Mouse (Mus musculus) spleen, postnatal 36 days (tissue): ENCODE results near the gene Nedd4.

Experiments
- DNase-seq, 2 experiments: peaks; one replicate each; pipeline ENCODE4 v3.0.0; 2022; ENCODE audit warnings: low spot score in 2 of 2, mixed read lengths in 1 of 2

The Nedd4 gene

DNA sequence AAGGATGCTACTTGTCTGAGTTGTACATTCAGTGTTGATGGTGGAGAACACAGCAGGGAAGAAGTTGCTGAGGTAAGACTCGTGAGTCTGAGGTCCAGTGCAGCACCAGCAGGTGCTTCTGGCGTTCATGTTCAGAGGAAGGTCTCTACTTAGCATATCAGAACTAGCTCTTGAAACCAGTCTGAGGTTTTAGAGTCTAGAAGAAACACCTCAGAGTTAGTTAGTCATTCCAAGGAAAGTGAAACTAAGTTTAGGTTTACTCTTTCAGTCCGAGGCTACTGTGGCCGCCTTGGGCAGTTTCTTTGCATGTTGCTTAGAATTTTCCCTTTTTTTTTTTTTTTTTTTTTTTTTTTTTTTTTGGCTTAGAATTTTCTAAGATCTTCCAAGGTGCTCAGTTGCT is 16.6 kb downstream of the Nedd4 start:
- no peak for DNase-seq

DNA sequence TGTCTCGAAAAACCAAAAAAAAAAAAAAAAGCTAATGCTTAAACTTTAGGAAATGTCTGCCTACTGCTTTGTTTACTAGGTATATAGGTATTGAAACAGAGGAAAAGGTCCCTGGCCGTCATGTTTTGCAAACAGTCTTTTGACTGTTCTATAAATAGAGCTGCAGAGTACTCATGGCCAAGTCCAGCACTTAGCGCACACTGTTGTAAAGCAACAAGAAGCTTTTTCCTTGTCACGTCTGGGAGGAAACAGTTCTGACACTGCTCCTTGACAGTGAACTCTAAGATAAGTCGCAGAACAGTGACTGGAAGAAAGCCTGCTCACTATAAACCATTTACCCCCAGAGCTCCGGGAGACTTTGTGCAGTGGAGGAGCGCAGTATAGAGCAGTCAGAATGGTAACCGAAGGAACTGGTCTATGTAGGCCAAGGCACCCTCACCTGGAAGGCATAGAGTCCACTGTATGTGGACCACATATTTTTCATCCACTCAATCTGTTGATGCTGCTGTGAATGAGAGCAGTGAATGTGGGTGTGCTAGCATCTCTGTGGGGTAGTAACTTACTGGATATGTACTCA is 19.6 kb downstream of the Nedd4 start:
- DNase-seq = no peak

DNA sequence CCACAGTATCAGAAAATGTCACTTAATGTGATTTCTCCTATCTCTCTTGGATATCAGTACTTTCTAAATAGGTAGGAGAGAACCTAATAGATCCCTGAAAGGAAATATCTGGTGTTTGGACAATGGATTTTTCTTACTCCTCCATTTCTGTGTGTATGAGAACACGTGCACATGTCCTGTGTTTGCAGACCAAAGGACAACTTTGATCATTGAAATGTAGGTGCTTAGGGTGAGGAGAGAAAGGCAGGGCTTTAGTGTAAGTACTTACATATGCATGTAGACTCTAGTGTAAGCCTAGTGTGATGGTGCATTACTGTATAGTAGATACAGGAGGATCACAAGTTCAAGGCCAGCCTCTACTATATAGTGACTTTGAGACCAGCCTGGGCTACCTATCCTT is 21.1 kb downstream of the Nedd4 start:
- no peak for DNase-seq

DNA sequence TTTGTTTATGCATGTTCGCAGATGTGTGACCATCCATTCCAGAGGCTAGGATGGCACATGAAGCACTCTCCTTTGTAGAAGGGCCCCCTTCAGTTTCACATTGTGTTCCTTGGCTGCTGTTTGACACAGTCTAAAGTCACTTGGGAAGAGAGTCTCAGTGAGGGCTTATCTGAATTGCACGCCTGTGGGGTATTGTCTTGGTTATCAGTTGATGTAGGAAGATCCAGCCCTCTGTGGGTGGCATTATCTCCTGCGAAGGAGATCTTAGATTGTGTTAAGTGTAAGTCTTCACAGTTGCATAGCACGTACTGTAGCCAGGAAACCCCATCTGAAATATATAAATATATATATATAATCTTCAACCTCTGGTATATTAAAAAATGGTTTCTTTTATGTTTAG is 23.1 kb downstream of the Nedd4 start:
- no peak for DNase-seq

DNA sequence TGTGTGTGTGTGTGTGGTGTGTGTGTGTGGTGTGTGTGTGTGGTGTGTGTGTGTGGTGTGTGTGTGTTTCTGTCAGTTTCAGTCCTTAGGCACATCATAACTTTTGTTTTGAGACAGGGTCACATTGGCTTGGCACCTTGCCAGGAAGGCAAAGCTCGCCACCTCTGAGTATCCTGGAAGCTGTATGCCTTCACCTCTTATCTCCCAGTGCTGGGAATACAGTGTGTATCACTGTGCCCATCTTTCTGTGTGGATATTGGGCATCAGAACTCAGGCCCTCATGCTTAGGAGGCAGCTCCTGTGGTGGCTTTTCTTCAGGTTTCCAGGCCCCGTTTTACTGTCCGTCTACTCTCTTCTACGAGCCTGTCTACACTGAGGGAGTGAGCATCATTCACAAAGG is 24.4 kb downstream of the Nedd4 start:
- no peak for DNase-seq

DNA sequence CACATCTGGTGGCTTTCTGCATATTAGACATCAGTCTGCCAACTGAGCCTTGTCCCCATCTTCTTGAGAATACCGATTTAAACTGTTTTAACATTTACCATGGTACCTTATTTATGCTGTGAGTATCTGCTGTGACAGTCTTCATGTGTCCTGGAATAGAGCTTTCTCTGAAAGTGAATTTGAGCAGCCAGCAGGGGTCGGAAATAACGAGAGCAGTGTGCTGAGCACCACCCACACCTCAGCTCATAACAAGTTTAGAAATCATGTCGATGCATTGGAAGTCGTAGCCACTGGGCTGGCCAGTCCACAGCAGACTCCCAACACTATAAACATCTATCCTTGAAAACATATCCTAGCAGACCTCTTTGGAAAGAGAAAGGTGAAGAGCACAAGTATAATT is 27.4 kb downstream of the Nedd4 start:
- no peak for DNase-seq

DNA sequence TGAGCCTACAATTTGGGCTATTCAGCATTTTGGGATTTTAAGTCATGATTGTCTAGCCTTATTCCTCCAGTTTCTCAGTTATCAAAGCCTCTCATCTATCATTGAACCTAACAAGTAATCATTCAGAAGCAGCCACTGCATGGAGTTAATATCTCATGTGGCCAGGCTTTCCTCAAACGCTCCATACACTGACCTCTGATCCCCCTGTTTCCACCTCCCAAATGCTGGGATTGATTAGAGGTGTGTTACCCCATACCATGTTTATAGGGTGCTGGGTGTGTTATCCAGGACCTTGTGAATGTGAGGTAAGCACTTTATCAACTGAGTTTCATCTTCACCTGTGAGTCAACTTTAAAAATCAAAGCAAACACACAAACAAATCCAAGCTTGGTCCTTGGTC is 28.7 kb downstream of the Nedd4 start:
- DNase-seq = no peak

DNA sequence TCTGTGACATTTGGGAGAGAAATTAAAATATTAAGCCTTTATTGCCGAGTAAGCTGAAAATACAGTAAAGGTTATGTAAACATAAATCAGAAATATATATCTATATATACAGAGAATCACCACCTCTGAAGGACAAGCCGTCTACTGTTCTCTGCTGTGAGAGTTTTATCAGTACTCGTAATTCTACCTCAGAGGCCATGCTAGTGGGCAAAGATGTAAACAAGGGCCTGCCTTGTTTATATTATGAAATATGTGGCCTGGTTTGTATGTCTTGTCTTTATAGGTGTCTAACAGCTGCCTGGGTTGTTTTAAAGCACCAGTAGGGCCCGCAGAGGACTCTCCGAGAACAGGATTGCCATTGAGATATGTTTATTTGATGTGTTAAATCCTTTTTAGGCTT is 29.8 kb downstream of the Nedd4 start:
- DNase-seq = no peak

DNA sequence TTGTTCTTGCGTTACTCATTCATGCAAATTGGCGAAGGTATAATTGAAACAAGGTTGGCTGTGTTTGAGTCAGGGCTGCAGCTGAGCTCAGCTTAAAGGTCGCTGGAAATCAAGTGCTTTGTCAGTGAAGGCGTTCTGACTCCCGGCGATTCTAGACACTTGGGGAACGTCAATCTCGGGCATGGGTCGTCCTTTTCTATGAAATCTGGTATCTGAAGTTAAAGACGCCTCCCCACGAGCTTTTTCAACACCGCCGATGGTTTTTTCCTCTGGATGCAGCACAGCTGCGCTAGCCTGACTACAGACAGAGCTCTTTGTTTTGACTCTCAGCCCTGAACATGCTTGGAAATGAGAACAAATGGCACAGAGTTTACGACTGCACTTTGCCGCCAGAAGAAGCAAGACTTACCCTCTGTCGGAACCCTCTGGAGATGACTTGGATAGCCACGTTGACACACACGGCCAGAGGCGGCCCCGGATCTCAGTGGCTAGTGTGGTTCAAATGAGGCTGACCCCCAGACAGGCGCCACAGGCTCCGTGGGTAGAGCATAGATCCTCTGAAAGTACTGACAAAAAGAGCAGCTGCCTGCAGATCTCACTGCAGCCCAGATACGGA is 31.0 kb downstream of the Nedd4 start:
- no peak for DNase-seq

DNA sequence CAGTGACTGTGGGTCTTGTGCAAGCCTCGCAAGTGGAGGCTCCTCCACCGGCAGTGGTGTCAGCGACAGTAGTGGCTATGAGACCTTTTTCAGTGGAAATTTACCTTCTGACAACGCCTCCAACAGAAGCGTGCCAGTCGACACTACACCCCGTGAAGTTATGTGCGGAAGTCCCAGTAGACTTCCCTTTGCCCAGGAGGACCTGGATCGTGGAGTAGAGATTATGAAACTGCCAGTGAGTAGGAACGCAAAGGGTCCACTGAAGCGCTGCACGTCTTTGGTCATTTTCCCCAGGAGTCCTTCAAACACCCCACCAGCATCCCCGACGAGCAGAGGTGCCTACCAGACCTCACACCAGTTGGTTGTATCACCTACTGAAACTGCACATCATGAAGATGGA is 31.7 kb downstream of the Nedd4 start:
- DNase-seq = no peak

DNA sequence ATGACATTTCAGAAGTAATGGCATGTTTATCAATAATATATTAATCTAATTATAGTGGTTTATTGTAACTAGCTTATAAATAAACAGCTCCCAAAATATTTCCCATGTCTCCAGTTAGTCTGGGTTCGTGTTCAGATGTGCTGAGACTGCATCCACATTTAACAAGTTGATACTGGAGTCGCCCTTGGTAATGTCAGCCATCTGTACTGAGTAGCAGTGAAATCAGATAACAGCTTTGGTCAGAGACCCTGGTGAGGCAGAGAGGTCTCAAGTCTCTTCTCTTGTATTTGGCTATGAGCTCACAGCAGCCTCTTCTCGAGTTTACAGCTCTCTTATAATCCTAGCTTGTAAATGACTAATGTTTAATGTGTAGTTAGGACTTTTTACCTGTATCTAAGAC is 34.4 kb downstream of the Nedd4 start:
- DNase-seq = no peak

DNA sequence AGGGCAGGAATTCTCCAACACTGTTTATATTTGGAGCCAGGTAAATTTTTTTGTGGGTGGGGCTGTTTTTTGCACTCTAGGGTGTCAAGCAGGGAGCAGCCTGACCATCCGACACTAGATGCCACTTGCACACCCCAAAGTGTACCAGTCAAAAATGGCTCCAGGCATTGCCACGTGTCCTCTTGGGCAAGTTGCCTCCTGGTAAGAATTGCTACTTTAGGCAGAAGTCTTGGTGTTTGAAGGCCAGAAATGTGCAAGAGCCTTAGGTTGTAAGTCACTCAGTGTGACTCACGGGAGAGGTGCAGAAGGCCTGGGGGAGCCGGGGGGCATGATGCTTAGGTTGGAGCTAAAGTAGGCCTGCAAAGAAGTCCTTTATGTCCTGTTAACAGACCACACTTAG is 35.6 kb downstream of the Nedd4 start:
- DNase-seq = no peak

DNA sequence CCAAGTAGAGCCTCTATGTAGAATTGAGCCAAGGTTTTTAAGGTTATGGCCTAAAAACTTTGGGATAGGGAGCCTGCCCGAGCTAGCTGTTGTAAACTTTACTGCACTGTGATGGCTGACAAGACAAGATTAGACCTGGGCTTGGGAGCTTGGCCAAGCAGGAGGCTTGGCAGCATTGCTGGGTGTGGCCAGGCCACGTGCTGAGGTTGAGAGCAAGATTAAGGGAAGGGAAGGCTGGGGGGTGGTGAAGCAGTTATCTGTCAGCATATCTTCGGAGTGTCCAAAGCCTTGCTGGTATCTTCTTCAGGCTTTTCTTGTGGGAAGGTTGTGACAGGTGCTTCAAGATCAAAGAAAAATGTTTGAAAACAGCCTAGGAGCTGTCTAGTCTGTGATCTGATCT is 37.6 kb downstream of the Nedd4 start:
- DNase-seq = peak; percentile 40 to 59

DNA sequence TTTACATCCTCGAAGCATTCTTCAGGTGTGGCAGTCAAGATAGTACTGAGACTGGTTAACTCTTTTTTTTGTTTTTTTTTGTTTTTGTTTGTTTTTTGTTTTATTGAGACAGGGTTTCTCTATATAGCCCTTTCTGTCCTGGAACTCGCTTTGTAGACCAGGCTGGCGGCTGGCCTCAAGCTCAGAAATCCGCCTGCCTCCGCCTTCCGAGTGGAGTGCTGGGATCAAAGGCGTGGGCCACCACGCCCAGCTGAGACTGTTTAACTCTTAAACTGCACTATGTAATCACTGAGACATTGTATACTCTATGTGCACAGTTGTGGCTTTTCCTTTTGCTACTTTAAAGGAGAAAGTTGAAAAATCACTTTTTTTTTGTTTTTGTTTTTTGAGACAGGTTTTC is 39.3 kb downstream of the Nedd4 start:
- DNase-seq = no peak

DNA sequence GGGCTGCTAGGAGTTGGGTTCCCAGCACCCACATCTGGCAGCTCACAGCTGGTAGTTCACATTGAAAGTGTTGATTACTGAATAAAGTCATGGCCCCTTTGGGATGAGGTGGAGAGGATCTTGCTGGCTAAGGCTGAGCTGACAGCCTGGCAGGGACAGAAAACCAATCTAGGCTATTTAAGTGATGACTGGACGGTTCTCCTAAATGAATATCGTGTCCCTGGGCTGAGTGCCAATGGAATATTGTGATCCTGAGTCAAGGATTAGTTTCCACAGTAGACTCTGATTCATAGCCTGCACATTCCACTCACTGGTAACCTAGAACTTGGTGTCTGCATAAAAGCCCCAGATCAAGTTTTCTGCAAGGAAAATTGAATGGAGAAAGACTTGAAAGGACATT is 39.9 kb downstream of the Nedd4 start:
- no peak for DNase-seq

DNA sequence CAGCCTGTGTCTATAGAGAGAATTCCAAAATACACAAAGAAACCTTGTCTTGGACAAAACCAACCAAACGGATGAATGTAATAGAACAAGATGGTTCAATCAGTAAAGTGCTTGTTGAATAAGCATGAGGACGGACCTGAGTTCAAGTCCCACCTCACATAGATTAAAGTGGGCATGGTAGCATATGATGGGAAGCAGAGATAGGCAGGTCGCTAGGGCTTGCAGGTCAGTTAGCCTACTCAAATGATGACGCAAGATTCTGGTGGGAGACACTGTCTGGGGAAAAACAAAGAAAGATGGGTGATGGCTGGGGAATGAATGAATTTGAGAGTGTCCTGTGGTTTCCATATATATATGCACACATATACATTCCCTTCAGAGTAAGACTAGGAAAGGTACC is 41.0 kb downstream of the Nedd4 start:
- no peak for DNase-seq

DNA sequence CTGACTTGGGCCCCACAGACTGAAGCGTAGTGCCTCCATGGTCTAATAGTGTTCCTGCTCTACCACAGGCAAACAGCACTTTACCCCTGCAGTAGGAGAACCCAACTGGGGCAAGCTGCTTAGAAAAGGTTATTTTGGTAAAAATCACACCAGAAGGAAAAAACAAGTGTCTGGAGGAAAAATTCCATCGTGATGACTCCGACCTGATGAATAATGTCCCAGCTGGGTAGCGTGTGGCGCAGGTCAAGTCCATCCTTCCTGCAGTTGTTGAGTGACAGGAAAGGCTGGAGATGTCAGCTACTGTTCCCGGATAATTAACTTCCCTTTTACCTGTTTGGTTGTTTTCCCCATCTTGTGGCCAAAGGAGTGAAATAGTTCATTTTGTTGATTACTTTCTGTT is 41.6 kb downstream of the Nedd4 start:
- DNase-seq = no peak

DNA sequence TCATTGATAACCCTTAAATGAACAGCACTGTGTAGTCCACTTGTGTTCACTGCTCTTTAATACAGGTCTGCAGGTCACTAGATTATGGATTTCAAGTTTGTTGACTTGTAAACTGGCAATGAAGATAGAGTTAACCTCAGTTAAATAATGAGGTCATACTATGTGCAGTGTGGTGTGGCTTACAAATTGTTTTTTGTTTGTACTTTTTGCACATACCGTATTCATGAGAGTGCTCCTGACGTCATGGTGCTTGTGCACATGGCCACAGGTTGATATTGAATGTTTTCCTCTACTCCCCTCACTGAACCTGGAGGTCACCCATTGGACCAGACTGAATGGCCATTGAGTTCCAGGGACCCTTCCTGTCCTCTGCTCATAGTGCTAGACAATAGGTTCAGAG is 43.1 kb downstream of the Nedd4 start:
- no peak for DNase-seq

DNA sequence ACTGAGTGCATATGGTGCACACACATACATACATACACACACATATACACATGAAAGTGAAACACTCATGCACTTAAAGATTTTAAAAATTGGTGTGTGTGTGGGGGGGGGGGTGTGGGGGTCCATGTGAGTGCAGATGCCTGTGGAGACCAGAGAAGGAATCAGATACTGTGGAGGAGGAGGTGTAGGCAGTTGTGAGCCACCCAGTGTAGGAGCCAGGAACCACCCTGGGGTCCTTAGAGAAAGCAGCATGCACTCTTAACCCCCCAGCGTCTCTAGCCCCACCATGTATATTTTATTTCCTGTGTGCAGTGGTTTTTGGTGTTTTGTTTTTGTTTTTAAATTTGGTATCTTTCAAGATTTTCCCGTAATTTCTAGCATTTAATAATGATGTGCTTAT is 45.9 kb downstream of the Nedd4 start:
- no peak for DNase-seq

DNA sequence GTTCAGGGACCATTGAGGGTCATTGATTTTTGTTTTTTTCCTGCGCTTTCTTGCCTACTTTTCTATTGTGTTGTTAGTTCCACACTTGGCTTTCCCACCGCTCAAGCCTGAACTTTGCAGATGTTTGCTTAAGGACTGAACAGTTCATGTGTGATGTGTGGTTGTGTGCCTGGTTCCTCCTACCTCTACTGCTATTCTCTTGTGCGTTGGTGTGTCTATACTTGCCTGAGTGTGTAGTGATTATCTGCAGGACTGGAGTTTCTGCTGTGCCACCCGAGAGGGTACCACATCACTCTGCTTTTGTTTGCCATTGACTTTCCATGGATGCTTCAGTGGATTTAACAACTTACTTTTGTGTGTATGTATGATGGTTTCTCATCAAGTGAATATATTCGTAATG is 46.5 kb downstream of the Nedd4 start:
- DNase-seq = no peak

DNA sequence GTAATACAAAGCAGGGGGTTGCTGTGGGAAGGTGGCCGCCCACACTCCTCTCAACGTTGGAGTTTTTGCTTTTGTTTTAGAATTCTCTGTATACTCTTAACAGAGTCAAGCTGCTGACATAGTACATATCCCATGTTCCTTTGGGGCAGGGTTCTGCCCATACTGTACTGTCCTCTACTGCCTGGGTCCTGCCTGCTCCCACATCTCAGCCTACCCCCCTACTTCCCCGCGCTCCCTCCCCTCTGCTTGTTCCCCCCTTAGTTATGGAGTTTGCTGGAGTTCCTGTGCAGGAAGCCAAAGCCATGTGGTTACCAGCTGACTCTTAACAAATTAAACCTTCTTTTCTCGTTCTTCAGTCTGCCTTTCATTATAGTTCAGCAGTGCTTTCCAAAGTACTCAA is 47.9 kb downstream of the Nedd4 start:
- no peak for DNase-seq

DNA sequence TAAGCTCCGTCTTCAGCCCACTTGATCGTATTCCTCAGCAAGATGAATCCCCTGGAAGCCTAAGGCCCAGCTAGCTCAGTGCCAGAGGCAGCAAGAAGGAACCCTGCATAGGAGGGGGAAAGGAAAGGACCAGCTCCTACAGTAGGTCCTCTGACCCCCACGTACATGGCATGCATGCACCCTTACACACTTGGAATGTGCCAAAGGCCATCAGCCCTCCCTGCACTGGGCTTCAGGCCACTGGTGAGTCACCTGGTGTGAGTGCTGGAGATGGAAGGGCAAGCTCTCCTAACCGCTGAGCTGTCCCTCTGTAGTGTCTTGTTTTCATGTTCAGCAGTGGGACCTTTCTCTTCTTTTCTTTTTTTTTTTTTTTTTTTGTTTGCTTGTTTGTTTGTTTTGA is 52.8 kb downstream of the Nedd4 start:
- no peak for DNase-seq

DNA sequence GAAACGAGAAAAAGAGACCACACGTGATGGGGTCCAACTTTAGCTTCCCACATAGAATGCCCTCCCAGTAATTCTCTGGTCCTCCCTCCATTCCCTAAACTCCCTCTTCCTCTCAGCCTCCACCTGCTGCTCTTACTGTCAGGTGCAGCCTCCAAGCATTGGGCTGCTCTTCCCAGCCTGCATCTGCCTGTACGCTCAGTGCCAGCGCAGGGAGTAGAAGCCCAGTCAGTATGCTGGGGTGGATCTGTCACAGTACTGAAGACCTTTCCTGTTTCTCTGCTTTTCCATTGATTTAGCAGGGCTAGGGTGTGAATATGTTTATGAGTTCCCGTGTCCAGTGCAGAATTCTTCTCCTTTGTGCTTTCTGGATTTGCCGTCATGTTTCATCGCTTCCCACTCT is 54.1 kb downstream of the Nedd4 start:
- no peak for DNase-seq

DNA sequence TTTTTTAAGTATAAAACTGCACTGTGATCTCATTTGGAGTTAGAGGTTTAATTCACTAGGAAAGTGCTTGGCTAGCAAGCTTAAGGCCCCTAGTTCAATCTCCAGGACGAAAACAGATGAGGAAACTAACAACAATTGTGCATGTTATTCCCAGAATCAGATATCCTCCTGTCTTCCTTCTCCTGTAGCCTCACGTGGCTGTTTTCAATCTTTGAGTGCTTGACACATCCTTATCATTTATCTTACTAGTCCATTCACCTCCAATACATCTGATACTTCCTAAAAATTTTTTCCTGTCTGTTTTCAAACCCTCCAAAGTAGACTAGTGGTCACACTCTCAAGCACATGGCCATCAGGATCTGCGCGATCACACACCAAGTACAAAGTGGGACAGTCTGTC is 57.0 kb downstream of the Nedd4 start:
- no peak for DNase-seq
